Mouse (Mus musculus): ENCODE data around the gene 4930518I15Rik.

GRCm38 (mm10) chr2:156864481-156864880 lies 6.7 kb upstream of the 4930518I15Rik start:
- TF ChIP-seq GATA1 (IDR thresholded peaks at IDR 0.05; ENCODE audit: borderline replicate concordance, low read length) = no peak
- TF ChIP-seq FLI1 (IDR thresholded peaks at IDR 0.05; ENCODE audit: low read length) = no peak
